Mouse (Mus musculus): ENCODE data around the gene Ttc6.

GRCm38 (mm10) chr12:57549667-57550160, 14.2 kb upstream of the Ttc6 start:
- TF ChIP-seq POLR2A (IDR thresholded peaks at IDR 0.05; ENCODE audit: extremely low read depth, insufficient read depth, low read length) (no peak), CTCF (IDR thresholded peaks at IDR 0.05; ENCODE audit: low read depth, low read length) (no peak)
